In genomic region chr13:82092186-82092585, GRCm38 (mm10) we compare ENCODE assay signal across 8 mouse cellular contexts.
DNase-seq lines count a peak whose midpoint lies in the region; ATAC-seq lines count a peak whose summit lies in the region.

No protein-coding gene starts in this region.

- intact Hi-C loops in heart, postnatal 25 days (cut with DNase I) = no loop called here

- no peak overlapping the region for H3K27ac ChIP-seq in forebrain, embryonic 14.5 days (ENCODE audit: low read depth, low read length)
- no peak overlapping the region for H3K27ac ChIP-seq in forebrain, embryonic 10.5 days
- H3K27ac ChIP-seq in midbrain, embryonic 12.5 days (replicated peaks) = no peak overlapping the region
- no peak overlapping the region for H3K27ac ChIP-seq in midbrain, embryonic 11.5 days (ENCODE audit: low read depth, low read length)

- no peaks in the 10 kb centered on the region for H3K27me3 ChIP-seq in forebrain, embryonic 14.5 days (replicated peaks; ENCODE audit: control insufficient read depth, insufficient read depth, low read length)
- no peaks in the 10 kb centered on the region for H3K27me3 ChIP-seq in forebrain, embryonic 10.5 days (ENCODE audit: poor library complexity, severe bottlenecking)
- no peaks in the 10 kb centered on the region for H3K27me3 ChIP-seq in midbrain, embryonic 12.5 days
- H3K27me3 ChIP-seq in midbrain, embryonic 11.5 days (ENCODE audit: control insufficient read depth, insufficient read depth, low read length) = no peaks in the 10 kb centered on the region

- H3K9me3 ChIP-seq in forebrain, embryonic 14.5 days (replicated peaks; ENCODE audit: control insufficient read depth, low read length) = no peaks in the 10 kb centered on the region
- no peaks in the 10 kb centered on the region for H3K9me3 ChIP-seq in forebrain, embryonic 10.5 days
- H3K9me3 ChIP-seq in midbrain, embryonic 12.5 days = no peaks in the 10 kb centered on the region
- H3K9me3 ChIP-seq in midbrain, embryonic 11.5 days (ENCODE audit: control insufficient read depth, low read length) = no peaks in the 10 kb centered on the region

- 82% methylated on average over 5 of the region's 5 CpGs for whole genome bisulfite sequencing in forebrain, embryonic 14.5 days
- WGBS in forebrain, embryonic 10.5 days = 80% methylated on average over 5 of the region's 5 CpGs
- WGBS in midbrain, embryonic 12.5 days = 80% methylated on average over 5 of the region's 5 CpGs
- WGBS in midbrain, embryonic 11.5 days = 85% methylated on average over 5 of the region's 5 CpGs

- no peak for ATAC-seq in forebrain, embryonic 14.5 days
- ATAC-seq in midbrain, embryonic 12.5 days (ENCODE audit: low FRiP score, low read depth) = 0 out of 2 replicates have a peak, but pooled peaks have one; percentile 31
- ATAC-seq in midbrain, embryonic 11.5 days (ENCODE audit: low FRiP score) = no peak

- H3K4me2 ChIP-seq in forebrain, embryonic 14.5 days (ENCODE audit: low read length) = no peak overlapping the region
- no peak overlapping the region for H3K4me2 ChIP-seq in midbrain, embryonic 12.5 days (replicated peaks)
- H3K4me2 ChIP-seq in midbrain, embryonic 11.5 days = no peak overlapping the region

- H3K4me3 ChIP-seq in forebrain, embryonic 14.5 days (ENCODE audit: low read depth, low read length) = no peak overlapping the region
- H3K4me3 ChIP-seq in forebrain, embryonic 10.5 days = no peak overlapping the region
- H3K4me3 ChIP-seq in midbrain, embryonic 12.5 days = no peak overlapping the region
- no peak overlapping the region for H3K4me3 ChIP-seq in midbrain, embryonic 11.5 days (ENCODE audit: low read depth, low read length)

- no peaks in the 10 kb centered on the region for H3K4me1 ChIP-seq in forebrain, embryonic 14.5 days (ENCODE audit: control insufficient read depth, insufficient read depth, low read length)
- no peaks in the 10 kb centered on the region for H3K4me1 ChIP-seq in forebrain, embryonic 10.5 days
- no peaks in the 10 kb centered on the region for H3K4me1 ChIP-seq in midbrain, embryonic 12.5 days
- H3K4me1 ChIP-seq in midbrain, embryonic 11.5 days (ENCODE audit: control insufficient read depth, insufficient read depth, low read length) = no peaks in the 10 kb centered on the region

- no peak overlapping the region for H3K9ac ChIP-seq in forebrain, embryonic 14.5 days (ENCODE audit: low read length)
- no peak overlapping the region for H3K9ac ChIP-seq in midbrain, embryonic 12.5 days (replicated peaks)
- H3K9ac ChIP-seq in midbrain, embryonic 11.5 days (ENCODE audit: low read length) = no peak overlapping the region

- H3K36me3 ChIP-seq in forebrain, embryonic 14.5 days (ENCODE audit: control insufficient read depth, insufficient read depth, low read length) = no peaks in the 10 kb centered on the region
- H3K36me3 ChIP-seq in forebrain, embryonic 10.5 days (replicated peaks) = no peaks in the 10 kb centered on the region
- H3K36me3 ChIP-seq in midbrain, embryonic 12.5 days = no peaks in the 10 kb centered on the region
- no peaks in the 10 kb centered on the region for H3K36me3 ChIP-seq in midbrain, embryonic 11.5 days (ENCODE audit: control insufficient read depth, insufficient read depth, low read length)

- peak; percentile 7 for DNase-seq in forebrain, embryonic 14.5 days (ENCODE audit: low spot score)
- DNase-seq in forebrain, embryonic 10.5 days (ENCODE audit: extremely low spot score, low spot score) = no peak
- DNase-seq in midbrain, embryonic 11.5 days (ENCODE audit: low spot score, missing footprints) = no peak
- peak; percentile 42 for DNase-seq in adrenal gland, postnatal 25 days
- peak; percentile 18 for DNase-seq in kidney, postnatal 14 days
- peak; percentile 49 for DNase-seq in testis, postnatal 10 days (ENCODE audit: low spot score)
- DNase-seq in heart, postnatal 25 days (ENCODE audit: low spot score) = no peak

Comparison
In these comparisons a context has a peak if more than half of its experiments do, and no peak if none do; other contexts are left out.
1. DNase-seq: peak in forebrain, embryonic 14.5 days (single experiment), adrenal gland, postnatal 25 days (single experiment), kidney, postnatal 14 days (single experiment) and testis, postnatal 10 days (single experiment); none in forebrain, embryonic 10.5 days (single experiment), midbrain, embryonic 11.5 days (single experiment) and heart, postnatal 25 days (single experiment).